Mouse (Mus musculus): ENCODE data around the gene Adam6a.
"Not testable (repeated sequence)": the region's sequence is repeated elsewhere in the genome, so short reads cannot be mapped to it uniquely, and the experiment has no call there.

Adam6a gene

DNA sequence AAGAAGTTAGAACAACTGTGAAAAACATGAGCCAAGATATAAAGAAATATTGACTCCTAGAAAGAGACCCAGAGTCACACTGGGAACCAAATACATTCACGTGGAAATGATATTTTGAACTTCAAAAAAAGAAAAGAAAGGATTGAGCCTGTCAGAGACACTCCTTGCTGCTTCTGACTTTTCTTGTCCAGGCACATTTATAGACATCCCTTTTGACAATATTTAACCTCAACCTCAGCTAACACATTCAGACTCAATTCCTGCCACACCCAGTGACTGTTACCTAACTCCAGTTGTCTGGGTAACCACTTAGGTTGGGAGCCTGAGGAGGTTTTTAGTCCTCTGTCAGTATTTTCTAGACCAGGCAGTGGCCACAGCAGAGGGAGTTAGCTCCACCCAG, at the start of gene Adam6a:
Gene Adam6a (plus strand): TSS at position 301 of the 400 bp plus-strand sequence.
- not testable (repeated sequence) for DNase-seq (ENCODE audit: low read depth, low spot score)

DNA sequence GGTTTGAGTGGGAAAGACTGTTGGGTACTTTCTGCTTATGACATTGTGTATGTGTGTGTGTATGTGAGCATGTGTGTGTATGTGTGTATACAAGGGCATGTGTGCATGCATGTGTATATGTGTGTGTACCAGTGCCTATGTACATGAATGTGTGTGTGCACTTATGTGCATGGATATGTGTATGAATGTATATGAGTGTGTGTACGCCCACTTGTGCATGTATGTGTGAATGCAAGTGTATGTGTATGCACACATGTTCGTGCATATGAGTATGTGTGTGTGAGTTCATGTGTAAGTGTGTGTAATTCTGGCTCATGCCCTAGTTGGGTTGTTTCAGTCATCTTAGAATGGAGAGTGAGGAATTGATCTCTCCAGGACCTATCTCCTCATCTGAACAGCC, 17.8 kb upstream of the Adam6a start:
- DNase-seq (ENCODE audit: low read depth, low spot score), result no peak

DNA sequence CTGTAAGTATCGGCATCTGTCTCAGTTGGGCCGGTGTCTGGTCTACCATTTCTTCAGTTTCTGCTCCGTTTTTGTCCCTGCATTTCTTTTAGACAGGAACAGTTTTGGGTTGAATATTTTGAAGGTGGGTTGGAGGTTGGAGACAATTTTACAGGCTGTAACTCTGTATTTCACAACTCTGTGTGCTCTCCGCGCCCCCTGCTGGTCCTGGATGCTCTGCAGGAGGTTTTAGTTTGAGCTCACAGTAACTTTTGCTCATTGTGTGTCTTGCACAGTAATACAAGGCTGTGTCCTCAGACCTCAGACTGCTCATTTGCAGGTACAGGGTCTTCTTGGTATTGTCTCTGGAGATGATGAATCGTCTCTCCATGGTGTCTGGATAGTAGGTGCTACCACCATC, 34.5 kb downstream of the Adam6a start:
- DNase-seq (ENCODE audit: low read depth, low spot score), result peak; percentile 75

DNA sequence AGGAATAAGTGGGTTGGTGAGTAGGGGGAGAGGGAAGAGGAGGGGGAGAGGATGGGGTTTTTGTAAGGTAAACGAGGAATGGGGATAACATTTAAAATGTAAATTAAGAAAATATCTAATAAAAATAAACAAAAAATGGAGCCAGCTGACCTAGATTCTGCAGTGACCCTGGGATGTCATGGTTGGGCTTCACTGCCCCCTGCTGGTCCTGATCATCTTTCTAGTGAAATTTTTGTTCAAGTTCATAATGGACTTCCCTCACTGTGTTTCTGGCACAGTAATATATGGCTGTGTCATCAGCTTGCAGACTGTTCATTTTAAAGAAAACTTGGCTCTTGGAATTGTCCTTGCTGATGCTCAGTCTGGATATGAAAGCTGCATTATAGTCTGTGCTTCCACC, 44.3 kb downstream of the Adam6a start:
- DNase-seq (ENCODE audit: low read depth, low spot score), result peak; percentile 54
